Mouse (Mus musculus) brain, embryonic 14.5 days (tissue): ENCODE measurements around the gene Lrrn2.

Experiments
- CTCF ChIP-seq: fragments of 200-500 bp; IDR thresholded peaks from 2 replicates; pipeline ENCODE4 v1.5.1; 2012; ENCODE audit warnings: inconsistent platforms, mild to moderate bottlenecking, moderate library complexity, borderline replicate concordance; ENCODE audit not compliant: insufficient read depth, insufficient read length; ENCODE audit errors: extremely low read depth
- POLR2A ChIP-seq: fragments of 200-500 bp; IDR thresholded peaks from 2 replicates; pipeline ENCODE4 v1.6.1; 2012; ENCODE audit warnings: mild to moderate bottlenecking, inconsistent platforms, borderline replicate concordance; ENCODE audit not compliant: poor library complexity, insufficient read depth, insufficient read length, severe bottlenecking; ENCODE audit errors: extremely low read depth

DNA sequence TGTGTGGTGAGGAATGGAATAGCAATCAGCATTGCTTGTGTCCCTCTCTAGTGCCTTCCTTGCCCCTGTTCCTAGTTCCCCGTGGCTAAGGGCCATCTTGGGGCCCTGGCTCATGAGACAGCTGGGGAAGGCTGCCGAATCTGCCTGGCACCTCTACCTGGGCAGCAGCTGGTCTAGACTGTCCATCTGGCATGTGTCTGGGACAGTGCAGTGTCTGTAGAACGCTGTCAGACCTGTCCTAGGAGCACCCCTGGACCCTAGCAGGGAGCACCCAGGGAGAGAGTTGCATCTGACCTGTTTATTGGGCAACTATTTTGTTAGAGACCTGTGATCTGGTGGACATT is 48.8 kb downstream of the Lrrn2 start:
- TF ChIP-seq CTCF (no peak), POLR2A (no peak)
